Mouse (Mus musculus): Measurements from ENCODE around the gene Zfp14. TPM values are rescaled to one million over a fixed set of nuclear protein-coding genes. Genes with fewer than 3 reads are reported as not detected.
A peak's percentile ranks its signal among the peaks of the same experiment; 100 is the strongest.

The Zfp14 gene
- total RNA-seq, 2 experiments from 2014 or later, result 10.9 to 11.5 TPM

DNA sequence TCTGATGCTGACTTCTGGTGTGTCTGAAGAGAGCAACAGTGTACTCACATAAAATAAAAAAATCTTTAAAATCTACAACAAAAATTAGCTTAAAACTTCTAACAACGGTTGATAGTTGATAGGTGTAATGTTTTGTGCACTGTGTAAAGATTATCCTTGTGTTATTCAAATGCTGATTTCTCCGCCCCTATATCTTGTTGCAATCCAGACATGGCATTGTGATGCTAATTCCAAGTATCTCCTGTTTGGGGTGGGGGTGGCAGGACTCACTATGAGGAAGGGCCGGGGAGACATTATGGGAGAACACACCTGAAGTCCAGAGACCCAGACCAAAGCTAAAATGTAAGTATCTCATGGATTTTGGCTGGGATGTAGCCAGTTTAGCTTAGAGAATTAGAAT lies 19.8 kb downstream of the Zfp14 start:
- DNase-seq, result no peak
- intact Hi-C loops (cut with DNase I), result no loop called here

DNA sequence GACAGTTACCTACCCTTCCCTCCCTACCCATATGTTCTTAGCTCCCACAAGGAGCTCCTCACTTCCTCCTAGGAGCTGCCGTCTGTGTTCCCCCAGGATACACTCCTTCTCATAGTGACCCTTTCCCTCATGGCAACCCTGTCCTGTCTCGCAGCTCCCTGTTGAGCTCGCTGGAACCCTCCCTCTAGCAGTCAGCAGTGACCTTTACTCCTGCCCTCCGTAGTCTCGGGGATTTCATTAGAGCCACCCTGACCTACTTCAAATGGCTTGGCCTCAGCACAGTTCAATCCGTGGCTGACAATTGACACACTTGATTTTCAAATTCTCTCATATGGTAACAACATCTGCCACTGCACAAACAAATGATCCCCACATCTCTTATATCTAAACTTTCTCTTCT lies 20.5 kb downstream of the Zfp14 start:
- intact Hi-C loops (cut with DNase I), result no loop called here
- no peak for DNase-seq

DNA sequence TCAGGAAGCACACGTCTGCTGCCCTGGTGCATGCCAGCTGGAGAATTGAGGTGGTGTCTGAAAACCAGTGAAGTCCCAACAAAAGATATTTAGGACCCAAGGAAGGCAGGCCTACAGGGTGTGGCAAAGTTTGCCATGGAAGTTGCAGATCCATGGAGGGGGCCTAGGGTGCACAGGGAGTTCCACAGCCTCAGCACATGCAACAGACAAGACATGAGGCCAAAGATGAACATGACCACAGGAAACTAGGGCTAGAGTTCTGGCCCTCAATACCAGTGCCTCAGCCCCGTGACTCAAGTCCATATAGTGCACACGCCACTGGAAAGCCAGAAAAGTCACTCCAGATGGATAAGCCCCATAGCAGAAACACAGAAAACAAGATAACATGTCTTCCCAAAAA lies 22.6 kb downstream of the Zfp14 start:
- DNase-seq, result no peak
- intact Hi-C loops (cut with DNase I), result no loop called here

DNA sequence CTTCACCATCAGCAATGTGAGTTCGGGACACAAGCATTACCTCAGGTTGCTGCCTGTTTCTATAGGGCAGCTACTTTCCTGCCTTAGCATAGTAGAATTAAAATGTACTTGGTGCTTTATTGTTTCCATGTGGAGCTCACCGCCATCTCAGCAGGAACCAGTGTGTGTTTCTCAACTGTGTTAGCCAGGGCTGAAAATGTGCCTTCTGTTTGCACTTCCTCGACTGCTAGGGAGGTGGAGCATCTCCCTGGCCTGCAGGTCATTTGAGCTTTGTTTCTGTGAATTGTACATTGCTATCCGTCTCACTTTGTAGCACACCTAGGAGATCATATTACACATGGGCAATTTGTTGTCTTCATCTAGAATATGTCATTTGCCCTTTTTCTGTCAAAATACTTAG lies 23.8 kb downstream of the Zfp14 start:
- DNase-seq, result no peak
- intact Hi-C loops (cut with DNase I), result no loop called here

DNA sequence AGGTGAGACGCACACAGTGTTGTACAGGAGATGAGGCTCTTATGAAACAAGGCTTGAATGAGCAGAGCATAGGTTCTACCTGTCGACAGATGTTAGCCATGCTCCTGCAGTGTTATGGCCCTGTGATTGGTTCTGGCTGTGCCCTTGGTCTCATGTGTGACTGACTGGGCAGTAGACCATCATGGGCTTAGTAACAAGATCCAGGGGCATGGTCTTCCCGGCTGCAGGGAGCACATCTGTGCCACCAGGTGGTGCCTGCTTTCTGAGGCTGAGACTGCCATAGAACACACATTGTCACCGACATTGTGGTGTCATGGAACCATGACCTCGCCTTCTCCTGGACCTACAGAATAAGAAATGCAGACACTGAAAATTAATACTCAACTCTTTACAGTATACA lies 25.8 kb downstream of the Zfp14 start:
- no peak for DNase-seq
- intact Hi-C loops (cut with DNase I), result no loop called here

DNA sequence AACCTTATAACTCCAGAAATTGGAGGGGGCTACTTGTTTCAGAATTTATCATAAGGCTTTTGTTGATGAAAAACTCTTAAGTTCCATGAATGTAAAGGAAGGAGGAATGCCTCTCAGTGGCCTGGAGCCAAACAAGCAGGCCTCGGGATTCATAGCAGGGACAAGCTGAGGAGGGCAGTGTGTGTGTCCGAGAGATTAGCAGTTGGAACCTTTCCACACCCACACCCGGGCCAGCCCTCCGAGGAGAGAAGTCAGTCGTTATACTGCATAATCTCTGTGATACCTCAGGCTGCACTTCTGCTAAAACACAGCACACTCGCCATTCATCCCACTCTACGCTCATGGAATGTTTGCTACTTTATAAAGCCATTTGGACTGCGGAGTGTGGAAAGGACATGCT lies 27.4 kb downstream of the Zfp14 start:
- intact Hi-C loops (cut with DNase I), result no loop called here
- no peak for DNase-seq

DNA sequence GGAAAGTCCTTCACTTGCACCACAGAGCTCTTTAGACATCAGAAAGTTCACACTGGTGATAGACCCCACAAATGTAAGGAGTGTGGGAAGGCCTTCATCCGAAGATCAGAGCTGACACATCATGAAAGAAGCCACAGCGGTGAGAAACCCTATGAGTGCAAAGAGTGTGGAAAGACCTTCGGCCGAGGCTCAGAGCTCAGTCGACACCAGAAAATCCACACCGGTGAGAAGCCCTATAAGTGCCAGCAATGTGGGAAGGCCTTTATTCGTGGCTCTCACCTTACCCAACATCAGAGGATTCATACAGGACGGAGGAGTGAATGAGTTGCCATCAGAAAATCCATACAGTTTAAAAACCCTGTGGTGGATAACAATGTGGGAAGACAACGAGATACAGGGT lies 27.9 kb downstream of the Zfp14 start:
- intact Hi-C loops (cut with DNase I), result no loop called here
- DNase-seq, result no peak

DNA sequence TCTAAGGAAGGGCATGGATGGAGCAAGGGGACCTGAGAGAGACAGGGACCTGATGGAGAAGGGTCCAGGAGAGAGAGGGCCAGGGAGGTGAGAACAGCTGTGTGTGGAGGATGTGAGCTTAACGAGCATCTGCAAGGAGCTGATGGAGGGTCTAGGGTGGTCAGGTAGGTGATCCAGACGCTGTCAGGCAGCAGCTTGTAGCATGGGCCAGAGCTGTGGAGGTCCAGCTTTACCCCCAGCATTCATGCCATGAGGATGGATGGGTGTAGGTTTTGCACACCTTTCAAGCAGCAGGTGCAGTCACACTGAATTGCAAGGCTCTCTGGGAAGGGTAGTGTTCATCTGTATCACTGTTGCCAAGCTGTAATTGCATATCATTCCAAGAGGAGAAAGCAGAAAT lies 31.6 kb downstream of the Zfp14 start:
- intact Hi-C loops (cut with DNase I), result loop anchor here (10.0 kb wide), 1 partner anchor 45 kb away; no protein-coding TSS in a partner anchor

DNA sequence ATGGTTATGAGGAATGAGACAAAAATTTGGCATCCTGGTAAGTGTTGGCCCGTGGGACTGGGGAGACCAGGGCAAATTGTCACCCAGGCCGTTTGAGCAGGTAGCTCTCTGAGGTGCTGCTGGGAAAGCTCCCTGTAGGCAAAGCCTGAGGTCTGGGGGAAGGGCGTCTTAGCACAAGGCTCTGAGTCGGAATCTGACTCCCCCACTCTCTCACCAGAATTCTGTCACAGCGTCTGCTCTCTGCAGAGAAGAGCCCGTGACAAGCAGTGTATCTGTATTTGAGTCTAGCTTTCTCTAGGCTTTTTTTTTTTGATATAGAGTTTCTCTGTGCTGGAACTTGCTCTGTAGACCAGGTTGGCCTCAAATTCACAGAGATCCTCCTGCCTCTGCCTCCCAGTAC lies 34.0 kb downstream of the Zfp14 start:
- no peak for DNase-seq
- intact Hi-C loops (cut with DNase I), result loop anchor here (10.0 kb wide), 1 partner anchor 48 kb away; no protein-coding TSS in a partner anchor

More for the DNA sequence above, 31.6 kb downstream of the Zfp14 start:
- DNase-seq, result no peak

DNA sequence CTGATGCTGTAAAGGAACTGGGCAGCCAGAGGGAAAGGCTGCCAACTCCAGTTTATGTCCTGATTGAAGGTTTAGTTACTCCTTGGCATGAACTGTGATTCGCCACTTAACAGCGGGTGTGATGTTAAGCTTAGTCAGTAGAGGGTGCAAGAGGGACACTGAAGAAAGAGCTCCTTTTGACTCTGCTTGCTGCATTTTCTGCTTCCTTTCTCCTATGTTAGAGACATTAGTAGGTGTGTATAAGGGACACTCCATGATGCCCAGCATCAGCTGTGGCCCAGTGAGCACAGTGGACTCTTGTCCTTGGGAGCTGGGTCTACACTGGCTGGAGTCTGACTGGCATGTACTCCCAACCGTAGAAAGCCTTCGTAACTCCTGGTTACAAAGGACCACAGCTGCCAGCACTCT lies 38.2 kb downstream of the Zfp14 start:
- intact Hi-C loops (cut with DNase I), result loop anchor here (10.0 kb wide), 1 partner anchor 52 kb away; no protein-coding TSS in a partner anchor
- peak; percentile 47 for DNase-seq

DNA sequence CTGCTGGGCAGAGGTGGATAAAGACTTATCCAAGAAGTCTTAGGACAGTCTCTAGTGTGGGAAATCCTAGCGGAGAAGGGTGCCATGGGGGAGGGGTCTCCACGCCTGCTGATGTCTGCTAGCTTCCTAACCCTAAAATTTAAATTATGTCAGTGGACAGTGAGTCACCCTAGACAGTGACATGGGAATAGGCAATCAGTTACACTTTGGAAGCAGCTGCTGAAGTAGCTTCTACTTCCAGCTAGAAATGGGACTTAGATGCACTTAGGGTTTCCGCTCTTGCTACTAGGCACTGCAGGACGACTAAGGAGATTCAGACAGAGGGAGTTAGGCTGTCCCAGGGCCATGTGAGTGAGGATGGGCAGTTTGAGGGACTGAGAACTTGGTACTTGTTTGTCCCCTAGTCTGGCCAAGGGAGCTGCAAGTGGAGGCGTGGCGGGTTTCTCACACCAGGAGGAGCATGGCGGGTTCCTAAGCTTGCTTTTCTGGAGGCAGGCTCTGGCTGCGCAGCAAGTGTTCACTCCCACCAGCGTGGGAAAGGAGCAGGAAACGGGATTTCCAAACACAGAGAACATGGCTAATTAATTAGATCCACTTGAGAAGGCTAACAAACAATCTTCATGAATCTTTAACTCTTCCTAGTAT lies 40.5 kb downstream of the Zfp14 start:
- intact Hi-C loops (cut with DNase I), result loop anchor here (10.0 kb wide), 1 partner anchor 54 kb away; no protein-coding TSS in a partner anchor
- no peak for DNase-seq

DNA sequence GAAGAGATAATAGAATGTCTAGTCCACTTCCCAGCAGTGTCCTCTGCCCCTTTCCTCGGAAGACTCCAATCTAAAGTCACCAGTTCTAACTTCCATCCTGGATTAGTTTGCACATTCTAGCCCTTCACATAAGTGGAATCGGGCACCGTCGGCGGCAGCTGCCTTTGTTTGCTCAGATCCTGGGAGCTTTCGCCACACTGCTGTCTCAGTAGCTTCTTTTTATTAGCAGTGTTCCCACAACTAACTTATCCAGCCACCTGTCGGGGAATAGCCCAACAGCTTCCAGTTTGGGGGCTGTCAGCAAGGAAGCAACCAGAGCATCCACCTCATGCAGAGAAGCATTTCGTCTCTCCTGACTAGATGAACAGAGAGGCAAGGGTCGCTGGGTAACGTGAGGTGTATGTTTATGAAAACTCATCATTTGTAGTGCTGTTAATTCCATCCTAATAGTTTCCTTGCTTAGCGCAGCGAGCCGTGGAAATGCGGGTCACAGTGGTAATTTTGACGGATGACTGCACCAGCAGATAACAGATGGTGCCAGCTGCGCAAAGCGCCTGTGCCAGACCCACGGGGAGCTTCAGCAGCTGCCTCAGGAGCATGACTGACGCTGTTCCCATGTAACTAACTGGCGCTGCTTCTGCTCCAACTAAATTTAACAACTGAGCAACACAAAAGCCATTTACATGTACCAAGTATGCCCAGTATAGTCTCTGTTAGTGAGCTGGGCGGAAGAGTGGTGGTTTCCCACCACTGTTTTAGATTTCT lies 41.7 kb downstream of the Zfp14 start:
- intact Hi-C loops (cut with DNase I), result loop anchor here (10.0 kb wide), 1 partner anchor 55 kb away; no protein-coding TSS in a partner anchor
- peak; percentile 77 for DNase-seq

DNA sequence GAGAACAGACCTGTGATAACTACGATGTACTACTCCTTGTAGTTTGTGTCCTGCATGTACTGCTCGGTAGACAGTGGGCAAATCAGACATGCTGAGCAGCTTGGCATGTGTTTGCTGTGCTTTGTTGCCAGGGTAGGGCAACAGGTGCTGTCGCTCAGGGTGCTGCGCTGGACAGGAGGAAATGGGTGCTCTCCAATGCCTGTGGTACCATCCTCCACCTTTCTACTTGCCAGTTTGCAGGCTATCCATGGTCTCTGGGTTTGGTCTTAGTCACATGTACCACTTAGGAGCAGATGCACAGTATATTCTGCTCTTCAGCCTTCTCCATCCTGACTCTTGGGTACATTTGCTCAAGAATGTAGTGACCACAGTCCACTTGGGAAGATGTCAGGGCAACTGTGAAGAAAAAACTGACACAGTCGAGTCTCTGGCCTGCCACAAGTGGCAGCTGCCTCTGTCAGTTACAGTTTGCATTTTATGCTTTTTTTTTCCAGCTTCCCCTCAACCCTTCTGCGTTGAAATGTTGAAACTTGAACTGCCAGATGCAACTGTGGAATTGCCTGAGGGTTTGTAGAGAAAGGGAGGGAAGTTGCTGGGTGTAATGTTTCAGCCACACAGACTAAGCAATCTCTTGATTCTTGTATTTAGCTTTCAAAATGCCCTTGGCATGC lies 43.0 kb downstream of the Zfp14 start:
- intact Hi-C loops (cut with DNase I), result no loop called here
- DNase-seq, result no peak

DNA sequence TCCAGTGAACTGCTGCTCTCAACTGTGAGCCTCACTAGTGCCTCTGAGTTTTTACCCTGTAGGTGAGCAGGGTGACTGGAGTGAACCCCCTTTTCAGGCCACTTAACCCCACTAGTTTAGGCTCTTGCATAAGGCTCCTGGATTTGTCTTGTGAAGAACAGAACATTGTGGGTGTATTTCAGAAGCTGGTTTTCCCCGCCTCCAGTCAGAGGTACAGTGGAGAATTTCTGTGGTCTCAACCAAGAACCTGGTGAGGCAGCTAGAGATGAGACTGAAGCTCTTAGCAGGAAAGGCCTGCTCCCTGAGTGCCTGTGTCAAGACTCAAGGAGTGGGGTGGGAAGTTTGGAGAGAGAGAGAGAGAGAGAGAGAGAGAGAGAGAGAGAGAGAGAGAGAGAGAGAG lies 43.6 kb downstream of the Zfp14 start:
- DNase-seq, result no peak
- intact Hi-C loops (cut with DNase I), result no loop called here

DNA sequence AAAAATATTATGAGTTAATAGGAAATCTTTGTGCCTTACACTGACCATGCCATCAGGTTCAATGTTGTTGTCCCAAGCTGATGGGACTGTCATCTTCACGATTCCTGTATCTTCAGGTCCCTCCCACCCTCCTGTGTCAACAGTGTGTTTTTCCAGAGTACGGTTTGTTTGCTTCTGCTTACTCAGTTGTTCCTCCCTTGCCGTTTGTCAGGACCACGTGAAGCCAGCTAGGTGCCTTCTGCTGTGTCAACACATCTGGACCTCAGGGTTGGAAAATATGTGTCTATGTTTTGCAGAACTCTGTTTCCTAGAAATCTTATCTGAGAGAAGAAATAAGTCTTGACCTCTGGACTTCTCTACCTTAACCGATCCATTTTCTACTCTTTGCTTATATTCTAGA lies 50.6 kb downstream of the Zfp14 start:
- intact Hi-C loops (cut with DNase I), result no loop called here
- DNase-seq, result no peak

DNA sequence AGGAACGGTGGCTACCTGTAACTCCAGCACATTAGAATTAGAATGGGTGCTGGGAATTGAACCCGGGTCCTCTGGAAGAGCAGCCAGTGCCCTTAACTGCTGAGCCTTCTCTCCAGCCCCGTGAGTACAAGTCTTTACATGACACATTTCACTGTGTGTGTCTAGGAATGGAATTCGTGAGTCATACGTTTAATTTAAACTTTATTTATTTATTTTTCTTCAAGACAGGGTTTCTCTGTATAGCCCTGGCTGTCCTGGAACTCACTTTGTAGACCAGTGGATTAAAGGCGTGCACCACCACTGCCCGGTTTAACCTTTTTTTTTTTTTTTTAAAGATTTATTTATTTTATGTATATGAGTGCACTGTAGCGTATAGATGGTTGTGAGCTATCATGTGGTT lies 56.0 kb downstream of the Zfp14 start:
- no peak for DNase-seq
- intact Hi-C loops (cut with DNase I), result no loop called here

DNA sequence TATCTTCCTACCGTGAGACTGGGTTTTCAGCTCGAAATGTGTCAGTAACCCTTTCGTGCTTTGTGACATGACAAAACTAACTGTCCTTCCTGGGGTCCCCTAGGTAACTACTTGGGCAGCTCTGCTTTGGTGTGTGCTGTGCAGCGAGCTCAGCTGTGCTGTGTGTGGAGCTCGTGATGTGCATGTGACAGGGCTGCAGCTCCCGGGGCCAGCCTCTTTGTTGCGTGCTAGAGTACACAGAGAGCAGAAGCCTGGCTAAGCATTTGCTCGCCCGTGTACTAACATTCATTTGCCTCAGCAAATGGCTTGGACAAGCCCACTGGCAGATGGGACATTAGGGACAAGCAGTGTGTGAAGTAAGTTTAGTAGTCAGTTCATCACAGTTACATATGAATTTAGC lies 57.8 kb downstream of the Zfp14 start:
- intact Hi-C loops (cut with DNase I), result no loop called here
- no peak for DNase-seq

DNA sequence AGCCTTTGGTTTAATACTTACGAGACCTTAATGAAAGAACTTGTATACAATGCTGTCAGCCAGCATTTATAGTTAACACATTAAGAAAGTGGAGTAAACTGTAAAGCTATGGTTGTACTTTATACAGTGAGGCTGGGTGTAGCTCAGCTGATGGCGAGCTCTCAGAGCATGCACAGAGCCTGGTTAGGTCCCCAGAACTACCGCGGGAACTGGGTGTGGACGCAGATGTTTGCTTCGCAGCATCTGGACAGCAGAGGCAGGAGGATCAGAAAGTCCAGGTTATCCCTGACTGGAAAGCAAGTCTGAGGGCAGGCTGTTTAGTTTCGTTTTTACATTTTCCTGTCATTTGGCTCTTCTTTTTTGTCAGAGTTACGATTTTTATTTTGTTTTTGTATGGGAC lies 58.5 kb downstream of the Zfp14 start:
- no peak for DNase-seq
- intact Hi-C loops (cut with DNase I), result no loop called here

DNA sequence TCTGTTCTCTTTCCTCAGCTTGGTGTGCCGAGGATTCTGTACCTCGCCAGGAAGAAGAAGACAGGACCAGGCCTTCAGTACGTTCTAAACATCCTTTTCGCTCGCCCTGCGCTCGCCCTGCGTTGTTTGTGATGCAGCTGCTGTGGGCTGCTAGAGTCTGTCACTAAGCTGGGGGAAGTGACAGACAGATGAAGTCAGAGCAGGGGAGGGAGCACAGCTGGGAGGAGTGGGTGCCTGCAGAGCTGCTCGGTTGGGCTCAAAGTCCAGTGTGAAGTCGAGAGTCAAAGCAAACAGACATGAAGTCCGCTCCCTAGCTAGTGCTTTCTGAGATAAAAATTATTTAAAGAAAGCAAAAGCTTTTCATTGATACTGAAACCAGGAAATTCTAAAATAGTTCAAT lies 62.1 kb downstream of the Zfp14 start:
- intact Hi-C loops (cut with DNase I), result no loop called here
- no peak for DNase-seq

DNA sequence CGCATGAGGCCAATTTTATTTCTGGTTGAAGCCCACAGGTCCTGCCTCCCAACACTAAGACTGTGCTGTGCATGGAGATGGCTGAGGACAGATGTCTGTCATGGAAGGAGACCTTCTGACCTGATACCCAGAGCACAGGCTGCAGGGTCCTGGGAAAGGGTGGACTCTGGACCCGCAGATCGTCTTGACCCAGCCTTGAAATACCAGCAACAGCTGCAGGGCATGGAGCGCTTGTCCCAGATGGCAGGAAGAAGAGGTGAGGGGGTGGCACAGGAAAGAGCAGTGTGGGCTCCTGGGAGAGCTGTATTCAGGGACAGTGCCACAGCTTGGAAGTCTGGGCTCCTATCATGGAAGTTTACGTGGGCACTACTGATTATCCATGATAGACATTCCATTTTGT lies 63.6 kb downstream of the Zfp14 start:
- intact Hi-C loops (cut with DNase I), result no loop called here
- DNase-seq, result no peak
